Mouse (Mus musculus): Measurements from ENCODE around the gene Ndufaf2.

The Ndufaf2 gene

GRCm38 (mm10) chr13:107960549-107960948 is 197.9 kb downstream of the Ndufaf2 start:
- no peak for DNase-seq

GRCm38 (mm10) chr13:107959891-107960290 is 198.5 kb downstream of the Ndufaf2 start:
- no peak for DNase-seq

- DNase-seq: no peak
These were observed 202.2 kb downstream of the Ndufaf2 start for GRCm38 (mm10) chr13:107956246-107956645.

GRCm38 (mm10) chr13:107955327-107956110 is 202.9 kb downstream of the Ndufaf2 start:
- DNase-seq: no peak

GRCm38 (mm10) chr13:107954445-107955261 is 203.8 kb downstream of the Ndufaf2 start:
- DNase-seq: no peak

GRCm38 (mm10) chr13:107954100-107954444 is 204.4 kb downstream of the Ndufaf2 start:
- no peak for DNase-seq
